Mouse (Mus musculus): ENCODE data around the gene Gm17018. TPM values are rescaled to one million over a fixed set of nuclear protein-coding genes. Genes with fewer than 3 reads are reported as not detected.

The Gm17018 gene
- polyA plus RNA-seq (2012; rRNA removed), result 1.4 and 2.1 TPM in 2 replicates

GRCm38 (mm10) chr19:45560153-45560890 lies at the start of gene Gm17018, which contains the start of gene Poll:
Gene Gm17018 (plus strand): TSS chr19:45560615.
Gene Poll (minus strand): TSS chr19:45560531.

Other genes with a start within 250 kb of the Gm17018 start
- gene Btrc, start 196.9 kb upstream of the Gm17018 start, polyA plus RNA-seq (2012; rRNA removed), result 1.4 and 2.4 TPM in 2 replicates
- 4.3 and 4.5 TPM in 2 replicates for gene Poll, start 84 bp upstream of the Gm17018 start, polyA plus RNA-seq (2012; rRNA removed)
- 47.3 and 50.6 TPM in 2 replicates for gene Fbxw4, start 99.7 kb downstream of the Gm17018 start, polyA plus RNA-seq (2012; rRNA removed)
- gene Fgf8, start 182.3 kb downstream of the Gm17018 start, polyA plus RNA-seq (2012; rRNA removed), result not detected in 2 replicates
- gene Npm3, start 189.0 kb downstream of the Gm17018 start, polyA plus RNA-seq (2012; rRNA removed), result 18.8 and 24.8 TPM in 2 replicates
- gene Mgea5, start 223.2 kb downstream of the Gm17018 start, polyA plus RNA-seq (2012; rRNA removed), result 3.3 and 3.4 TPM in 2 replicates